Mouse (Mus musculus) forebrain, embryonic 10.5 days (tissue): ENCODE measurements around the gene Kcnj14. TPM values are rescaled to one million over a fixed set of nuclear protein-coding genes. Genes with fewer than 3 reads are reported as not detected.

Experiments used
- DNase-seq: peaks from one replicate; pipeline ENCODE4 v3.0.0-alpha.2; 2017; ENCODE audit warnings: low spot score; ENCODE audit errors: extremely low spot score
- H3K27ac ChIP-seq: fragments of 300-500 bp; sonication (generic); 2 replicates; pipeline ENCODE4 v1.5.1; 2016; ENCODE audit warnings: mild to moderate bottlenecking
- H3K27me3 ChIP-seq: fragments of 300-500 bp; sonication (generic); 2 replicates; pipeline ENCODE4 v1.6.1; 2016; ENCODE audit warnings: mild to moderate bottlenecking; ENCODE audit not compliant: poor library complexity, severe bottlenecking
- H3K36me3 ChIP-seq: fragments of 300-500 bp; sonication (generic); replicated peaks from 2 replicates; pipeline ENCODE4 v1.6.1; 2016; ENCODE audit warnings: mild to moderate bottlenecking, moderate library complexity
- H3K4me1 ChIP-seq: fragments of 300-500 bp; sonication (generic); 2 replicates; pipeline ENCODE4 v1.6.1; 2016
- H3K4me3 ChIP-seq: fragments of 300-500 bp; sonication (generic); 2 replicates; pipeline ENCODE4 v1.5.1; 2016; ENCODE audit warnings: mild to moderate bottlenecking, moderate library complexity
- H3K9me3 ChIP-seq: fragments of 300-500 bp; sonication (generic); 2 replicates; pipeline ENCODE4 v1.6.1; 2016; ENCODE audit warnings: mild to moderate bottlenecking, moderate library complexity
- WGBS: fragments of 180-500 bp; shearing (Covaris S2); methylation state at CpG from one replicate; pipeline ENCODE4 v1.1.7; 2016; 5-methylcytosine and 5-hydroxymethylcytosine counted together
- polyA plus RNA-seq: library from polyadenylated mRNA; unstranded; fragments of >200 nt; fragmentation: Nextera tagmentation; extraction: Ambion mirVana; gene quantifications from 2 replicates; pipeline ENCODE4 v1.2.1, GENCODE M21; 2016

Gene Kcnj14
- polyA plus RNA-seq, 1 experiment from 2014 or later: 0.78 TPM

DNA sequence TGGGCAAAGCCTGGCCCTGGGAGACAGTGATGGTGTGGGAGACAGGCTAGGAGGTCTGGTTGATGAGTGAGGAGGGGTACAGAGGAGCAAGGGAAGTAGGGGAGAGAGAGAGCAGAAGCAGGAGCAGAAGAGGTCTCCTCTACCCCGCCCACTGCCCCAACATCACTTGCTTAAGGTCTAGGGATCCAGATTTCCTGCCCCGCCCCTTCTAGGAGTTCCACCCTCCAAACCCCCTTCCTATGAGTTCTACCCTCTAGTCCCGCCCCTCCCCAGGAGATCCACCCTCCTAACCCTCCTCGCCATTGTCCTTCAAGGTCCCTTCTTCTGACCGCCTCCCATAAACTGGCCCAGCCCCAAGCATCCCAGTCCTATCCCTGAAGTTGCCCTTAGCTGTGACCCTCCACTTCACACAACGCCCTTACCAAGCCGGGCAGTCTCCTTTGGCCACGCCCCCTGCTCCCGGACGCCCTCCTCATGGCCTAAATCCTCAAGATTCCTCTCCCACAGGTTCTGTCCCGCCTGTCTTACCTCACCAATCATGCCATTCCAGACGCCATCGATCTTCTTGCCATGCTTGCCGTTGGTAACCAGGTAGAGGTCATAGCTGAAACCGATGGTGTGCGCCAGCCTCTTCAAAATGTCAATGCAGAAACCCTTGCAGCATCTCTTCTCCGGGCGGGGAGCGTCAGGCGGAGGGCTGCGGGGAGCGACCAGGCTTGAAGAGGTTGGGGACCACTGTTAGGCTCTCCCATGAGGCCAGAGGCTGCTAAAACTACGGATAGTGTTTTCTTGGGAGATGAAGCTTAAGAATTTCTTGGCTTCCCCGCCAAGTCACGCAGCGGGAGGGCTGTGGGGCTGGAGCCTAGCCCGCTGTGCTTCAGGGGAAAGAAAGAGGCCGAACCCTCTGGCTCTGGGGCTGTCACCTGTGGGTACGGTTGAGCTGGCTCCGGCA is 32.6 kb upstream of the Kcnj14 start:
- no peaks in the 10 kb centered on the region for H3K9me3 ChIP-seq
- peaks cover 82% of the 10 kb centered on the region for H3K27me3 ChIP-seq
- no peaks in the 10 kb centered on the region for H3K36me3 ChIP-seq
- H3K4me3 ChIP-seq: peak overlapping the region; percentile 51
- 2% methylated on average over 30 of the region's 30 CpGs for WGBS
- H3K27ac ChIP-seq: peak overlapping the region; percentile 44; the same call in 1 of the 2 replicates
- peaks cover 39% of the 10 kb centered on the region for H3K4me1 ChIP-seq
- peak; percentile 44 for DNase-seq

GRCm38 (mm10) chr7:45853089-45853488 is 28.5 kb upstream of the Kcnj14 start:
- peaks cover 60% of the 10 kb centered on the region for H3K27me3 ChIP-seq
- DNase-seq: no peak
- H3K27ac ChIP-seq: no peak overlapping the region
- no peak overlapping the region for H3K4me3 ChIP-seq
- no peaks in the 10 kb centered on the region for H3K36me3 ChIP-seq
- H3K4me1 ChIP-seq: peaks cover 24% of the 10 kb centered on the region
- no peaks in the 10 kb centered on the region for H3K9me3 ChIP-seq
- WGBS: 85% methylated on average over 12 of the region's 12 CpGs

DNA sequence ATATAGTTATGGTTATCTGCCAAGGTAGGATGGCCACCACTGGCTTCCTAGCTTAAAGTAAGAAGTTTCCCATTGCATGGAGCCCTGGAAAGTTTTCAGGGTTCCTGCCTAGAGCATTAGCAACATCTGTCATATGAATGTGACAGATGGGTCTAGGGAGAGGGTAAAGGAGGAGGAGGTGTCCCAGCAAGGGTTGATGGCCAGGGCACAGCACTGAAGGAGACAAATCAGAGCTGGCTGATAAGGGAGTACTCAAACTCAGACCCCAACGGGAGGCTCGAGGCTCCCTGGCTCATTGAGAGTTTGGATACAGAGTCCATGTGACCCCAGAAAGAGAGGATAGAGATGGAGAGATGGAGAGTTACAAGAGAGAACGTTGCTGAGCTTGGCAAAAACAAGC is 26.1 kb upstream of the Kcnj14 start:
- peaks cover 11% of the 10 kb centered on the region for H3K4me1 ChIP-seq
- H3K27me3 ChIP-seq: peaks cover 42% of the 10 kb centered on the region
- WGBS: 76% methylated on average over 3 of the region's 3 CpGs
- no peak overlapping the region for H3K4me3 ChIP-seq
- DNase-seq: no peak
- H3K27ac ChIP-seq: no peak overlapping the region
- no peaks in the 10 kb centered on the region for H3K36me3 ChIP-seq
- H3K9me3 ChIP-seq: no peaks in the 10 kb centered on the region

DNA sequence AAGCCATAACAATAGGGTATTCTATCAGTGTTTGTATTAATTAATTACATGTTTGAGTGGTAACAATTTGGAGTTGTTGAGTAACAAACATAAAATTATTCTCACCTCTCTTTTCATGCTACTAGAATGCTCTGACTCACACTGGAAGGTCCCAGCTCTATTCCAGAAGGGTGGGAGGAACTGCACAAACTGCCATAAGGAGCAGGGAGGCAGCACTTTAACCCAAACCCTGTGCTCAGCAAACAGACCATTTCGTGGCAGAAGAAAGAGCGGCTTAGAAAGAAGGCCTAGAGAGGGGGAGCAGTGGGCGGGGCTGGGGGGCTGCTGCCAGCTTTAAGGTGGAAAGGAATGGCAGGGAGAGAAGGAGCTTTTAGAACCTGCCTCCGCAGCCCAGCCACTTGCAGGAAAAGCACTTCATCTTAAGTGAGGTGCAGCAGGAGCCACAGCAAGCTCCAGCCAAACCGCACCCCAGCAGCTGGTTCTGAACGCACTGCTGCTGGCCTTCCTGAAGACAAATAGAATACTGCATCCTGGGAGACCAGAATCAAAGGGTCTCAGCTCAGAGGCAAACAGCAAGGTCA is 24.0 kb upstream of the Kcnj14 start:
- peak overlapping the region; percentile 9; the same call in 1 of the 2 replicates for H3K27ac ChIP-seq
- H3K36me3 ChIP-seq: no peaks in the 10 kb centered on the region
- no peak for DNase-seq
- 9% methylated on average over 6 of the region's 6 CpGs for WGBS
- peaks cover 27% of the 10 kb centered on the region for H3K27me3 ChIP-seq
- no peaks in the 10 kb centered on the region for H3K9me3 ChIP-seq
- peaks cover 11% of the 10 kb centered on the region for H3K4me1 ChIP-seq
- peak overlapping the region; percentile 4; the same call in 1 of the 2 replicates for H3K4me3 ChIP-seq

- Histone ChIP-seq H3K4me3 (no peak overlapping the region), H3K4me1 (peaks cover 3% of the 10 kb centered on the region; the same call in 1 of the 2 replicates), H3K27ac (no peak overlapping the region), H3K27me3 (peaks cover 33% of the 10 kb centered on the region), H3K36me3 (no peaks in the 10 kb centered on the region), H3K9me3 (peaks cover 3% of the 10 kb centered on the region; the same call in 1 of the 2 replicates)
- DNase-seq: no peak
- 88% methylated on average over 10 of the region's 10 CpGs for WGBS
Observed at GRCm38 (mm10) chr7:45842950-45843744, 18.6 kb upstream of the Kcnj14 start.

- peaks cover 71% of the 10 kb centered on the region for H3K27me3 ChIP-seq
- H3K9me3 ChIP-seq: no peaks in the 10 kb centered on the region
- no peak for DNase-seq
Observed at GRCm38 (mm10) chr7:45833924-45834323, 9.3 kb upstream of the Kcnj14 start.

DNA sequence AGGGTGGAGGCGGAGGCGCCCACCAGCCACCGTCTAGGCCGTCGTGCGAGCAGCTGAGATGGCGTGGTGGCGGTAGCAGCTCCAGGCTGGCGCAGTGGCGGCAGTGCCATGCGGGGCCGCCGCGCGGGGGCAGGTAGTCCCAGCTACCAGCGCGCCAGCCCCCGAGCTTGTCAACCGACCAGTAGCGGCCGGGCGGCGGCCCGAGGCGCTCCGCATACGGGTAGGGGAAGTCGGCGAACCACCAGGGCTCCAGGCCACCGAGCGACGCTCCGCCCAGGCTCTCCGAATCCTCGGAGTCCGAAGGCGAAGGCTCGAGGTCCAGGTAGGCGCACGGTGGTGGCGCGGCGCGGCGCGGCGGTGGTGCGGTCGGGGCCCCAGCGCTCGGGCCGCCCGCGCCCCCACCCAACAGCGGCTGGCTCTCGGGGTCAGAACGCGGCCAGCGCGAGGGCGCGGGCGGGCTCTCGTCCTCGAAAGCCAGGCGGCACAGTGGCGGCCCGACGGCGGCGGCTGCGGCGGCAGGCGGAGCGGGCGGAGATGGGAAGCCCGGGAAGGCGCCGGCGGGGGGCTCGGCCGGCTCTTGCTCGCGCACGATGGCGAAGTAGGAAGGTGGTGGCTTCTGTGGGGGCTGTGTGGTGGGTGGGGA is 8.7 kb upstream of the Kcnj14 start:
- Histone ChIP-seq H3K36me3 (peaks cover 17% of the 10 kb centered on the region), H3K4me1 (peaks cover 46% of the 10 kb centered on the region), H3K27me3 (peaks cover 71% of the 10 kb centered on the region), H3K27ac (peak overlapping the region; percentile 20; the same call in 1 of the 2 replicates), H3K9me3 (no peaks in the 10 kb centered on the region), H3K4me3 (peak overlapping the region; percentile 45)
- 2% methylated on average over 86 of the region's 86 CpGs for WGBS
- no peak for DNase-seq

More at GRCm38 (mm10) chr7:45833924-45834323, 9.3 kb upstream of the Kcnj14 start:
- Histone ChIP-seq H3K27ac (no peak overlapping the region; the same call in 1 of the 2 replicates), H3K4me3 (peak overlapping the region; percentile 45), H3K36me3 (peaks cover 11% of the 10 kb centered on the region), H3K4me1 (peaks cover 44% of the 10 kb centered on the region)
- WGBS: 4% methylated on average over 27 of the region's 31 CpGs

GRCm38 (mm10) chr7:45832428-45832827 is 7.8 kb upstream of the Kcnj14 start:
- Histone ChIP-seq H3K36me3 (peaks cover 26% of the 10 kb centered on the region), H3K4me1 (peaks cover 46% of the 10 kb centered on the region), H3K27me3 (peaks cover 66% of the 10 kb centered on the region), H3K27ac (no peak overlapping the region), H3K4me3 (peak overlapping the region; percentile 45), H3K9me3 (no peaks in the 10 kb centered on the region)
- DNase-seq: no peak
- 9% methylated on average over 30 of the region's 30 CpGs for WGBS

DNA sequence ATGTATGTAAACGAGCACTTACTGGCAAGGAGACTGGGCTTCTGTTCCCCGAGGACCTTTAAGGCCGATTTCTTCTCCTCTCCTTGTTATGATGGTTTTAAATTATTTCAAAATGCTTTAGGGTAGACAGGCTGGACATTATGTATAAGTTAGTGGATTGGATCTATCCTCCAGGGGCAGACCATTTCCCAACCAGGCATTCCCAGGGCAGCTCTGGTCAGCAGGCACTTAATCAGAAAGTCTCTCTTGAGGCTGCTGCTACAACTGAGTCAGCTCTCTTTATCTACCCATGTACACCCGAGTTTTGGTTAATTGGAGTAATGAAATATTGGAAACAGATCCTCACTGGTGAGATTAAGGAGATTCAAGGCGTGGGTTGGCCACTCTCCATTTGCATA is 6.5 kb upstream of the Kcnj14 start:
- peaks cover 46% of the 10 kb centered on the region for H3K4me1 ChIP-seq
- peaks cover 39% of the 10 kb centered on the region for H3K36me3 ChIP-seq
- WGBS: 23% methylated on average over 5 of the region's 5 CpGs
- no peaks in the 10 kb centered on the region for H3K9me3 ChIP-seq
- H3K4me3 ChIP-seq: peak overlapping the region; percentile 98
- peaks cover 53% of the 10 kb centered on the region for H3K27me3 ChIP-seq
- peak overlapping the region; percentile 88 for H3K27ac ChIP-seq
- DNase-seq: no peak

GRCm38 (mm10) chr7:45830427-45831127 is 6.0 kb upstream of the Kcnj14 start, which contains the start of gene Grwd1:
TSS of gene Grwd1 (minus strand) at chr7:45830944.
- peaks cover 47% of the 10 kb centered on the region for H3K27me3 ChIP-seq
- peaks cover 44% of the 10 kb centered on the region for H3K36me3 ChIP-seq
- under 1% methylated on average over 35 of the region's 35 CpGs for WGBS
- no peaks in the 10 kb centered on the region for H3K9me3 ChIP-seq
- H3K4me1 ChIP-seq: peaks cover 46% of the 10 kb centered on the region
- peak within 1 kb of the TSS; percentile 98 for H3K4me3 ChIP-seq
- peak; percentile 90 for DNase-seq
- peak within 1 kb of the TSS; percentile 88 for H3K27ac ChIP-seq

DNA sequence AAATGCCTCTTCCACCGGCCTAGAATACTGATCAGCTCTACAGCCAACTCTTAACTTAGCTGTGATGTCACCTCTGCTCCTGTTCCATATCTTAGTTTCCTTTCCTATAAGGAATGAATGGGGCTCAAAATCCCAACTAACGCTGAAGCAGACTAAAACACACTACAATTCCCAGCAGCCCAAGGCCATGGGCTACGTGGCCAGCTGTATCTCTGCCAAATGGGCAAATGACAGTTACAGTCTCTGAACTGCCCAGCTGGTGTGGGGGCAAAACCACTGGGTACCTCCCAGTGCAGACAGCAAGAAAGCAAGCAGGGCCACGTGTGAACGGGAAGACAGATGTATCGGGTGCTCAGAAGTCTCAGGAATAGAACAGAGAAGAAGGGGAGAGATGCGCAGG is 2.0 kb upstream of the Kcnj14 start:
- Histone ChIP-seq H3K4me1 (peaks cover 25% of the 10 kb centered on the region), H3K9me3 (no peaks in the 10 kb centered on the region), H3K36me3 (peaks cover 82% of the 10 kb centered on the region), H3K27me3 (peaks cover 8% of the 10 kb centered on the region), H3K27ac (no peak overlapping the region), H3K4me3 (no peak overlapping the region)
- DNase-seq: no peak
- 91% methylated on average over 7 of the region's 7 CpGs for WGBS
